Mouse (Mus musculus) gastrocnemius, adult 2 months (tissue): ENCODE data around the gene Cog7. TPM values are rescaled to one million over a fixed set of nuclear protein-coding genes. Genes with fewer than 3 reads are reported as not detected.

Experiments used
- DNase-seq: peaks from one replicate; pipeline ENCODE4 v3.0.0; 2022
- H3K27ac ChIP-seq: fragments of 200-600 bp; 2 replicates; pipeline ENCODE4 v1.8.1; 2022; ENCODE audit warnings: mild to moderate bottlenecking
- H3K4me3 ChIP-seq: fragments of 200-600 bp; 2 replicates; pipeline ENCODE4 v1.8.1; 2022; ENCODE audit warnings: mild to moderate bottlenecking, moderate library complexity
- CTCF ChIP-seq: fragments of 200-600 bp; IDR thresholded peaks from 2 replicates; pipeline ENCODE4 v1.8.1; 2022; ENCODE audit warnings: antibody characterized with exemption, mild to moderate bottlenecking, moderate library complexity
- intact Hi-C: fragments of 180-260 bp; cut with DNase I; formaldehyde crosslinking; loops from one replicate; pipeline ENCODE4 v1.15.1; 2025
- total RNA-seq, 2 experiments: library from RNA; stranded (reverse); gene quantifications; 2 replicates each; pipeline ENCODE4 v1.2.3; 2021

Gene Cog7
- total RNA-seq, 2 experiments from 2014 or later = 10.5 to 13.9 TPM

GRCm38 (mm10) chr7:121857177-121857884 lies 124.2 kb downstream of the Cog7 start:
- Histone ChIP-seq H3K27ac (no peak overlapping the region), H3K4me3 (no peak overlapping the region)
- no peak for DNase-seq
- TF ChIP-seq CTCF = no peak
- intact Hi-C loops = no loop called here

- DNase-seq = no peak
- intact Hi-C loops = no loop called here
- no peak for TF ChIP-seq CTCF
- Histone ChIP-seq H3K27ac (no peak overlapping the region), H3K4me3 (no peak overlapping the region)
These were observed 132.9 kb downstream of the Cog7 start for GRCm38 (mm10) chr7:121848537-121849168.

- Histone ChIP-seq H3K27ac (no peak overlapping the region), H3K4me3 (no peak overlapping the region)
- no peak for DNase-seq
- TF ChIP-seq CTCF = no peak
- intact Hi-C loops = no loop called here
These were observed 135.5 kb downstream of the Cog7 start for GRCm38 (mm10) chr7:121845964-121846363.

- no peak for TF ChIP-seq CTCF
- no peak for DNase-seq
- no peak overlapping the region for H3K4me3 ChIP-seq
- intact Hi-C loops = no loop called here
- no peak overlapping the region for H3K27ac ChIP-seq
These were observed 139.3 kb downstream of the Cog7 start for GRCm38 (mm10) chr7:121842234-121842633.

- intact Hi-C loops = no loop called here
- no peak overlapping the region for H3K27ac ChIP-seq
- H3K4me3 ChIP-seq = no peak overlapping the region
- TF ChIP-seq CTCF = no peak
- DNase-seq = no peak
These were observed 140.7 kb downstream of the Cog7 start for GRCm38 (mm10) chr7:121840810-121841209.

- TF ChIP-seq CTCF = no peak
- H3K4me3 ChIP-seq = no peak overlapping the region
- no peak overlapping the region for H3K27ac ChIP-seq
- intact Hi-C loops = no loop called here
- no peak for DNase-seq
These were observed 144.7 kb downstream of the Cog7 start for GRCm38 (mm10) chr7:121836827-121837226.

- Histone ChIP-seq H3K4me3 (no peak overlapping the region), H3K27ac (no peak overlapping the region)
- no peak; the same call in 1 of the 2 replicates for TF ChIP-seq CTCF
- intact Hi-C loops = no loop called here
- DNase-seq = no peak
These were observed 146.1 kb downstream of the Cog7 start for GRCm38 (mm10) chr7:121835392-121835791.

Other genes starting within 250 kb of the Cog7 start
- gene Scnn1g, start 247.2 kb downstream of the Cog7 start, total RNA-seq = not detected
- gene Scnn1b, start 116.7 kb downstream of the Cog7 start, total RNA-seq = under 1 TPM in 1 of 2 experiments, not detected in 1; 0.23 TPM
- 10 to 100 TPM; 12.2 to 13.5 TPM for gene Gga2, start 39.5 kb upstream of the Cog7 start, total RNA-seq
- gene Ubfd1, start 85.5 kb upstream of the Cog7 start, total RNA-seq = 10 to 100 TPM; 23.2 to 25.5 TPM
- 1 to 10 TPM; 6.6 to 8.2 TPM for gene Ears2, start 85.6 kb upstream of the Cog7 start, total RNA-seq
- gene Ndufab1, start 120.2 kb upstream of the Cog7 start, total RNA-seq = 100 to 1,000 TPM; 529 to 848 TPM
- under 1 TPM; 0.61 to 0.66 TPM for gene Palb2, start 151.3 kb upstream of the Cog7 start, total RNA-seq
- gene Dctn5, start 151.3 kb upstream of the Cog7 start, total RNA-seq = 10 to 100 TPM; 16.4 to 21.1 TPM
- under 1 TPM; 0.18 to 0.28 TPM for gene Plk1, start 177.7 kb upstream of the Cog7 start, total RNA-seq
- not detected for gene Ern2, start 204.5 kb upstream of the Cog7 start, total RNA-seq
- 1 to 10 TPM; 3.1 to 4.2 TPM for gene Chp2, start 237.8 kb upstream of the Cog7 start, total RNA-seq